Mouse (Mus musculus) heart, postnatal 25 days (tissue): Measurements from ENCODE around the gene Ldlr. TPM values are rescaled to one million over a fixed set of nuclear protein-coding genes. Genes with fewer than 3 reads are reported as not detected.
"Not testable (repeated sequence)": the region's sequence is repeated elsewhere in the genome, so short reads cannot be mapped to it uniquely, and the experiment has no call there.

Experiments
- DNase-seq: peaks from one replicate; pipeline ENCODE4 v3.0.0; 2022; ENCODE audit warnings: low spot score
- intact Hi-C: fragments of 180-260 bp; cut with DNase I; formaldehyde crosslinking; loops from one replicate; pipeline ENCODE4 v1.15.1; 2025
- total RNA-seq, 2 experiments: library from RNA; stranded (reverse); gene quantifications; 2 replicates each; pipeline ENCODE4 v1.2.3; 2021

Ldlr gene
- 1 to 10 TPM; 2.7 to 3.1 TPM for total RNA-seq

GRCm38 (mm10) chr9:21723377-21724146 lies at the start of gene Ldlr:
Ldlr (plus strand) TSS chr9:21723483.
- DNase-seq: peak; percentile 69
- intact Hi-C loops: no loop called here

- intact Hi-C loops: no loop called here
- no peak for DNase-seq
These were observed 45.6 kb upstream of the Ldlr start for GRCm38 (mm10) chr9:21677706-21678105.

- DNase-seq: no peak
- intact Hi-C loops: loop anchor here (5.0 kb wide), 1 partner anchor 192 kb away; no protein-coding TSS in a partner anchor
These were observed 42.8 kb upstream of the Ldlr start for GRCm38 (mm10) chr9:21680448-21680847.

GRCm38 (mm10) chr9:21682827-21683226 lies 40.5 kb upstream of the Ldlr start:
- intact Hi-C loops: loop anchor here (5.0 kb wide), 1 partner anchor 189 kb away; no protein-coding TSS in a partner anchor
- no peak for DNase-seq

- intact Hi-C loops: loop anchor here (5.0 kb wide), 1 partner anchor 188 kb away; no protein-coding TSS in a partner anchor
- DNase-seq: no peak
These were observed 39.4 kb upstream of the Ldlr start for GRCm38 (mm10) chr9:21683897-21684296.

- intact Hi-C loops: no loop called here
These were observed 34.7 kb upstream of the Ldlr start for GRCm38 (mm10) chr9:21688554-21688953.

GRCm38 (mm10) chr9:21690031-21690430 lies 33.3 kb upstream of the Ldlr start:
- intact Hi-C loops: loop anchor here (5.0 kb wide), 1 partner anchor 117 kb away; no protein-coding TSS in a partner anchor
- no peak for DNase-seq

More at GRCm38 (mm10) chr9:21688554-21688953, 34.7 kb upstream of the Ldlr start:
- DNase-seq: no peak

- no peak for DNase-seq
- intact Hi-C loops: loop anchor here (5.0 kb wide), 1 partner anchor 115 kb away; no protein-coding TSS in a partner anchor
These were observed 31.4 kb upstream of the Ldlr start for GRCm38 (mm10) chr9:21691862-21692261.

- intact Hi-C loops: loop anchor here (5.0 kb wide), 1 partner anchor 115 kb away; no protein-coding TSS in a partner anchor
These were observed 30.8 kb upstream of the Ldlr start for GRCm38 (mm10) chr9:21692491-21692890.

GRCm38 (mm10) chr9:21694071-21694470 lies 29.2 kb upstream of the Ldlr start:
- intact Hi-C loops: loop anchor here (5.0 kb wide), 1 partner anchor 113 kb away; no protein-coding TSS in a partner anchor
- no peak for DNase-seq

More at GRCm38 (mm10) chr9:21692491-21692890, 30.8 kb upstream of the Ldlr start:
- DNase-seq: no peak

GRCm38 (mm10) chr9:21695229-21695792 lies 28.0 kb upstream of the Ldlr start:
- intact Hi-C loops: loop anchor here (5.0 kb wide), 1 partner anchor 177 kb away; no protein-coding TSS in a partner anchor
- no peak for DNase-seq

- DNase-seq: no peak
- intact Hi-C loops: loop anchor here (5.0 kb wide), 1 partner anchor 175 kb away; no protein-coding TSS in a partner anchor
These were observed 26.2 kb upstream of the Ldlr start for GRCm38 (mm10) chr9:21697121-21697520.

GRCm38 (mm10) chr9:21699280-21699679 lies 24.0 kb upstream of the Ldlr start:
- intact Hi-C loops: loop anchor here (5.0 kb wide), 1 partner anchor 173 kb away; no protein-coding TSS in a partner anchor
- not testable (repeated sequence) for DNase-seq

GRCm38 (mm10) chr9:21701091-21701490 lies 22.2 kb upstream of the Ldlr start:
- intact Hi-C loops: no loop called here
- DNase-seq: no peak

GRCm38 (mm10) chr9:21703494-21703893 lies 19.8 kb upstream of the Ldlr start:
- DNase-seq: no peak
- intact Hi-C loops: no loop called here

GRCm38 (mm10) chr9:21706085-21706484 lies 17.2 kb upstream of the Ldlr start:
- intact Hi-C loops: no loop called here
- DNase-seq: no peak

- intact Hi-C loops: no loop called here
These were observed 16.6 kb upstream of the Ldlr start for GRCm38 (mm10) chr9:21706586-21707265.

GRCm38 (mm10) chr9:21709340-21709739 lies 13.9 kb upstream of the Ldlr start:
- intact Hi-C loops: no loop called here

More at GRCm38 (mm10) chr9:21706586-21707265, 16.6 kb upstream of the Ldlr start:
- DNase-seq: no peak

GRCm38 (mm10) chr9:21715298-21715697 lies 8.0 kb upstream of the Ldlr start:
- intact Hi-C loops: no loop called here
- DNase-seq: peak; percentile 28

More at GRCm38 (mm10) chr9:21709340-21709739, 13.9 kb upstream of the Ldlr start:
- DNase-seq: no peak

- no peak for DNase-seq
- intact Hi-C loops: no loop called here
These were observed 6.3 kb upstream of the Ldlr start for GRCm38 (mm10) chr9:21717015-21717414.
